Mouse (Mus musculus): ENCODE measurements around the gene Fxyd7.

DNA sequence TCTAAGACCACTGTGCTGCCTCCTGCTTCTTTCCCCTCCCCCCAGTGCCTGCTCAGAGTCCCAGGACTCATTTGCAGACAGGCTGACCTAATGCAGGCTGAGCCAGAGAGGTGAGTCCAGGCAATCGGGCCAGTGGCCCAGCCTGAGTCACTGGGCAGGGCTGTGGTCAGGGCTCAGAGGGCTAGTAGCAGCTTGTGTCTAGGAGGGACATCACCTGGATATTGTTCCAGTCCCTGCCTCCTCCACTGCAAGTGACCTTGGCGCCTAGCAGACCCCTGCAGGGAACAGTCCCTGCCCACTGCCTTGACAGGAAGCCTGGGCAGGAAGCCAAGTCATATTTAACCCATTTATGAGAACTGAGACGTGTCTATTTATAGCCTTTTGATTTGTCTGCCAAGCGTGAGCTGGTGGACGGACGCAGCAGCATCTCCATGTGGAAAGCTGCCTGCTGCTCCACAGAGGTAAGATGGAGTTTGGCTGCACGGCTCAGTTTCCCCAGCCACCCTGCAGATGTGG lies 50.7 kb downstream of the Fxyd7 start:
- no peak for TF ChIP-seq CTCF (IDR thresholded peaks at IDR 0.05; ENCODE audit: insufficient read depth, low read depth, low read length)
- no peak for TF ChIP-seq POLR2A (IDR thresholded peaks at IDR 0.05; ENCODE audit: insufficient read depth, low read depth, low read length)
